Mouse (Mus musculus): Measurements from ENCODE around the gene Zan.

The Zan gene

GRCm38 (mm10) chr5:137410066-137410465 lies 66.8 kb downstream of the Zan start:
- DNase-seq = no peak

GRCm38 (mm10) chr5:137409451-137409850 lies 67.4 kb downstream of the Zan start:
- no peak for DNase-seq

DNA sequence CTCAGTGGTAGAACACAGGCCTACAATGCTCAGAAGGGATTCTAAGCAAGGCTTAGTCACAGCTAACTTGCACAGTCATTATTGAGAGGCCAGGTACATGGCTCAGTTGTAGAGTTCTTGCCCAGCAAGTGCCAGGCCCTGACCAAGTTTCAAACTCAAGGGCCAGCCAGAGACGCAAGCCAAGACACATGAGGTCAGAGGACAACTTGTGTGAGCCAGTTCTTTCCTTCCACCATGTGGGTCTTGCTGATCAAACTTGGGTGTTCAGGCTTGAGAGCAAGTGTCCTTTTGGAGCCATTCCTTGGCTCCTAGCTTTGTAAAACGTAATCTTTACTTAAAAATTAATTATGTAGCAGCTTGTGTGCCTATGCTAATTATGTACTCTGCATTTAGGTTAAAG lies 72.8 kb downstream of the Zan start:
- DNase-seq = no peak

DNA sequence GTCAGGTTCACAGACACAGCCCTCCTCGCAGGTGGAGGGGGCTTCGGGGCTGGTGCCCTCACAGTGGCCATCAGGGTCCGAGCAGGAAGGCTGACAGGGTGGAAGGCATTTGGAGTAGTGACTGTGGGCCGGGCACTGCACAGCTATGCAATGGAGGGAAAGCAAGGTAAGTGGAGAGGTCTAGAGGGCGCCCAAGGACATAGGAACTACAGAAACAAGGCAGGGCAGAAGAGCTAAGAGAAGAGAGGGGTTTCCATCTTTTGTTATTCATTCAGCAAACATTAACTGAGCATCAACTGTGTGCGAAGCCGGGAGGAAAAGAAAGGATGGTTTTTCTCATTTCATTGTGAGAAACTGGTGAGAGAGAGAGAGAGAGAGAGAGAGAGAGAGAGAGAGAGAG lies 82.4 kb downstream of the Zan start:
- DNase-seq = no peak

DNA sequence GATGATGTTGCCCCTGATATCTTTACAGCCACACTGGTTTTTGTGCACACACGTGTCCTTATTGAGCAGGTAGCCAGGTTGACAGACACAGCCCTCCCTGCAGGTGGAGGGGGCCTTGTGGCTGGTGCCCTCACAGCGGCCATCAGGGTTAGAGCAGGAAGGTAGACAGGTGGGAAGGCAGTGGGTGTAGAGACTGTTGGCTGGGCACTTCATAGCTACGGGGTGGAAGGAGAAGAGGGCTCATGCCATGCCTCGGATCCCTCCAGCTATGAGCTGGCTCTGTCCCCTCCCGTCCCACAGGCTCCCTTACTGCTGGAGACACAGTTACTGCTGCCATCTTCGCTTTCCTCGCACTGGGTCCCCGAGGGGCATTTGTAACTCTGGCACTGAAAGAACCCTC lies 85.2 kb downstream of the Zan start:
- DNase-seq = no peak

GRCm38 (mm10) chr5:137386712-137387111 lies 90.2 kb downstream of the Zan start:
- no peak for DNase-seq

DNA sequence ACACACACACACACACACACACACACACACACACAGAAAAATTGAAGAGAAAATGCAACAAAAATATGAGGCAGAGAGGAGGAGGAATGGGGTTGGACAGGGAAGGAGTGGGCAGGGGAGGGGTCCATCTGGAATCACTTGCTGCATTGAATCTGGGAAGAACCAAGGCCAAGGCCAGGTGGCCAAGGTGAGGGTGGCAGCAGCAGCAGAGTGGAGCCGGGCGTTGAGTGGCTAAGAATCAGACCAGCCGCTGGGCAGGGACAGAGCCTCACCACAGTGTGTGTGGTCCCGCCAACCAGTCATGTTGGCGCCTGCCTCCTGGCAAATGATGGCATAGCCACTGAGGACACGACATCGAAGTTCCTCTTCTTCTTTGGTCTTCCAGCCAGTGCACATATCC lies 93.4 kb downstream of the Zan start:
- no peak for DNase-seq

DNA sequence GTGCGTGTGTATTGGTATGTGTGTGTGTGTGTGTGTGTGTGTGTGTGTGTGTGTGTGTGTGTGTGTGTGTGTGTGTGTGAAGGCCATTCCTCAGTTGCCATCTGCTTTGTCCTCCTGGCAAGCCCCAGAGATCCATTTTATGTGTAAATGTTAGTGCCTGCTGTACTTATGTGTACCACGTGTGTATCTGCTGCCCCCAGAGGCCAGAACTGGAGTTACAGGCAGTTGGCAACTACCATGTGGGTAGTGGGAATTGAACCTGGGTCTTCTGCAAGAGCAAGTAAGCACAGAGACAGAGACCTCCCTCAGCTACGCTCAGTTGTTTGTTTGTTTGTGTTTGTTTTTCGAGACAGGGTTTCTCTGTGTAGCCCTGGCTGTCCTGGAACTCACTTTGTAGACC lies 95.7 kb downstream of the Zan start:
- no peak for DNase-seq

GRCm38 (mm10) chr5:137377603-137378002 lies 99.3 kb downstream of the Zan start:
- DNase-seq = no peak

DNA sequence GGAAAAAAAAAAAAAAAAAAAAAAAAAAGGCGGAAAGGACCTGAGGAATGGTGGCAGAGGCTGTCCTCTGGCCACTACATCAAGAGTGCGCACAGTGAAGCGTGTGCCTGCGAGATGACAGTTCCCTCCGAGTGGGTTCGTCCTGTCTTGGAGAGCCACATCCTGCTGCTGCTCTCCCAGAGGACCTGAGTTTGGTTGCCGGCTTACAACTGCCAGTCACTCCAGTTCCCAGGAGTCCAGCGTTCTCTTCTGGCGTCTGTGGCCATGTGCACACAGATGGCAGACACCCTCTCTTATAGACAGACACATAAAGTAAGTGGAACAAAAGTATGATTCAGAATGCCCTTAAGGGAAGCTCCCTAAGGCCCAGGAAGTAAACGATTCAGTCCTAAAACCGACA lies 99.7 kb downstream of the Zan start:
- DNase-seq = no peak

GRCm38 (mm10) chr5:137376722-137377121 lies 100.1 kb downstream of the Zan start:
- no peak for DNase-seq

DNA sequence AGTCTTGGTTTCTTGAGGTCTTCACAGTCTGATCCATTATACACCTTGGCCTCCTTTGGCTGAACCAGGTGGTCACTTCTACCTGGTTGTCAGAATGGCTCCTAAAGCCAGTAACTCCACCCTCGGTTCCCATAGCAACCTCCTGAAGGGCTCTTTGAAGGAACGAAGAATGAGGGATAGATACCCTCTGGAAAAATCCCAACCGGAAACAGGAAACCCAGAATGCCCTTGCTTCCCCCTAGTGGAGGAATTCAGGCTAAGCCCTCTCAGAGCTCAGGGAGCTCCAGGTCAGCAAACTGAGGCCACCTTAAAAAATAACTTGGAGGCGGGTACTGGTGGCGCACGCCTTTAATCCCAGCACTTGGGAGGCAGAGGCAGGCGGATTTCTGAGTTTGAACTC lies 100.7 kb downstream of the Zan start:
- DNase-seq = no peak

DNA sequence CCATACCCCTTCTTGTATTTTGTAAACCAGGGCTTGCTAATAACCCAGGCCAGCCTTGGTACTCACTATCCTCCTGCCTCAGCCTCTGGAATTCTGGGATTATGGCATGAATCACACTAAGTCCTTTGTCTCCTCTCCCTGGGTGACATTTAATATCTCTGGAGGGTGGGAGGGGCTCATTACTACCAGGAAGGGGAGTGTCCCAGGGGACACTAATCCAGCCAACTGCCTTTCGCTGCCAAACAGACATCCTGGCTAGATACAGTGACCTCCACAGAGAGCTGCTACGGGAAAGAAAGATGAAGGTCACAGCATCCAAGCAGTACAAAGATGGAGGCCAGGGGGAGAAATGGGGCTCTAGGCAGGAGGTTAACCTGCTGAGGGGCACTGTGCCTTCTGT lies 101.2 kb downstream of the Zan start:
- DNase-seq = no peak

GRCm38 (mm10) chr5:137374521-137375080 lies 102.3 kb downstream of the Zan start:
- DNase-seq = no peak

GRCm38 (mm10) chr5:137373371-137373950 lies 103.4 kb downstream of the Zan start:
- no peak for DNase-seq

DNA sequence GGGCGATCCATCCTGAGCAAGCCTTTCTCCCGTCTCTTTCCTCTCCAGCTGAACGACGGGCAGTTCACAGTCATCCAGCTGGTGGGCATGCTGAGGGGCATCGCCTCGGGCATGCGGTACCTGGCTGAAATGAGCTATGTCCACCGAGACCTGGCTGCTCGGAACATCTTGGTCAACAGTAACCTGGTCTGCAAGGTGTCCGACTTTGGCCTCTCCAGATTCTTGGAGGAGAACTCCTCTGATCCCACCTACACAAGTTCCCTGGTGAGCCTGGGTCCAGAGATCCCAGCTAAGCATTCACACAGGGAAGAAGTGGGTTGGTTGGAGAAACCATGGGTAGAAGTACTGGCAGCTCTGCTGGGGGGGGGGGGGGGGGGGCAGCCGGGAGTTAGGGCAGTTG lies 107.2 kb downstream of the Zan start:
- DNase-seq = no peak

DNA sequence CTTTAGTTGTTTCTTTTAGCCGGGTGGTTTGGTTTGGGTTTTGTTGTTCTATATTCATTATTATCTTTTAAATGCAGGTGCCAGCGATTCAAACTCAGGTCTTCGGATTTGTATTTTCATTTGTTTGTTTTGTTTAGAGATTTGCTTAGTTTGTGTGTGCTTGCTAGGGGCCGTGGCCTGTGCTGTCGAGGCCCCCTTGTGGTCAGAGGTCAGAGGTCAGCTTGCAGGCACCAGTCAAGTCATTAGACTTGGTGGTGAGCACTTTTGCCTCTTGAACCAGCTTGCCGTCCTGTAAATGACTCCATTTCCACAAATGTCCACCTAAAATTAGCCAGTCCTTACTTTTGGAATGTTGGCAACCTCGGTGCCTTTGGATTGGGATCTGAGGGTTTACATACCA lies 118.5 kb downstream of the Zan start:
- no peak for DNase-seq

DNA sequence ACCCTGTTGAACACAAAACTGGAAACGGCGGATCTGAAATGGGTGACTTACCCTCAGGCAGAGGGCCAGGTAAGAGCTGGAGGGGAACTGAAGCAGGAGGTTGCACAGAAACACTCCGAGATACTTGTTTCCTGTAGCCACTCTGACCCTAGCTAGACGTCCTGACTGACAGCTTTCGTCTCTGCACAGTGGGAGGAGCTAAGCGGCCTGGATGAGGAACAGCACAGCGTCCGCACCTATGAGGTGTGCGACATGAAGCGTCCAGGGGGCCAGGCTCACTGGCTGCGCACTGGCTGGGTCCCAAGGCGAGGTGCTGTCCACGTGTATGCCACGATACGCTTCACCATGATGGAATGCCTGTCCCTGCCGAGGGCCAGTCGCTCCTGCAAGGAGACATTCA lies 122.8 kb downstream of the Zan start:
- no peak for DNase-seq

GRCm38 (mm10) chr5:137352011-137352975 lies 124.6 kb downstream of the Zan start:
- DNase-seq = no peak

- no peak for DNase-seq
Observed at GRCm38 (mm10) chr5:137351394-137351793, 125.5 kb downstream of the Zan start.

DNA sequence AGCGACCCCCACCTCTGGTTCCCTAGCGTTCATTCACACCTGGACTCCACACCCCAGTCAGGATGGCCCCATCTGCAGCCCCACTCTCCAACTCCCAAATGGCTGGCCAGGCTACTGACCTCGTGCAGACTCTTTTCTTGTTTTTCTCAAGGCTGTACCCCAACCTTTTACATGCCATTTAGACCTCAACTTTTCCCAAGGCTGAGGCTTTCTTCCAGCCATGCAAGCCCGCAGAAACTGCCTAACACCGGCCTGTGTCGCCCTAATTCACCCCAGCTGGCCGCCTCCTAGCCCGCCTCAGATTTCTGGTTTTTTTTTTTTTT lies 125.8 kb downstream of the Zan start:
- no peak for DNase-seq

- DNase-seq = no peak
Observed at GRCm38 (mm10) chr5:137350205-137351057, 126.4 kb downstream of the Zan start.

All from right cerebral cortex, postnatal 25 days (tissue).